Comparison of ENCODE assay signal across 8 mouse cellular contexts in genomic region chr13:104032620-104033133, GRCm38 (mm10).
DNase-seq lines count a peak whose midpoint lies in the region; ATAC-seq and TF ChIP-seq lines count a peak whose summit lies in the region.

No protein-coding gene starts in this region.

- no peak overlapping the region for H3K4me2 ChIP-seq in lung, embryonic 14.5 days

- H3K9me3 ChIP-seq in lung, embryonic 14.5 days (ENCODE audit: low read depth, low read length): no peaks in the 10 kb centered on the region
- H3K9me3 ChIP-seq in hindbrain, embryonic 10.5 days: no peaks in the 10 kb centered on the region

- no peaks in the 10 kb centered on the region for H3K36me3 ChIP-seq in lung, embryonic 14.5 days (ENCODE audit: insufficient read depth)
- H3K36me3 ChIP-seq in hindbrain, embryonic 10.5 days: peaks cover 4% of the 10 kb centered on the region; the same call in 1 of the 2 replicates

- peaks cover 42% of the 10 kb centered on the region for H3K4me1 ChIP-seq in lung, embryonic 14.5 days (ENCODE audit: insufficient read depth)
- peaks cover 6% of the 10 kb centered on the region for H3K4me1 ChIP-seq in cortical plate, adult 2 months (ENCODE audit: control insufficient read depth, insufficient read depth, low read length)
- peaks cover 30% of the 10 kb centered on the region for H3K4me1 ChIP-seq in hindbrain, embryonic 10.5 days (replicated peaks)

- TF ChIP-seq CTCF in lung, embryonic 14.5 days (IDR thresholded peaks at IDR 0.05; ENCODE audit: low read depth): no peak
- no peak for TF ChIP-seq CTCF in cortical plate, adult 2 months (IDR thresholded peaks at IDR 0.05; ENCODE audit: extremely low read depth, insufficient read depth, low read length)

- no peaks in the 10 kb centered on the region for H3K27me3 ChIP-seq in lung, embryonic 14.5 days (ENCODE audit: insufficient read depth, low read length)
- no peaks in the 10 kb centered on the region for H3K27me3 ChIP-seq in hindbrain, embryonic 10.5 days (ENCODE audit: insufficient read depth, poor library complexity, severe bottlenecking)

- peak; percentile 74 for DNase-seq in lung, embryonic 14.5 days
- DNase-seq in lung, postnatal 14 days: no peak
- DNase-seq in hindbrain, embryonic 10.5 days (ENCODE audit: low spot score): no peak
- DNase-seq in layer of hippocampus, adult 9-11 months: no peak
- no peak for DNase-seq in adrenal gland, postnatal 10 days
- DNase-seq in spleen, postnatal 36 days (ENCODE audit: low spot score in 2 of 2): no peak

- ATAC-seq in lung, embryonic 14.5 days (ENCODE audit: insufficient read depth): peak; percentile 10; the same call in 1 of the 2 replicates
- ATAC-seq in monocyte, adult 5-6 weeks (replicated peaks; ENCODE audit: insufficient number of reproducible peaks, low FRiP score, low TSS enrichment, poor library complexity, severe bottlenecking): 0 out of 2 replicates have a peak, but pooled peaks have one; percentile 42

- H3K4me3 ChIP-seq in lung, embryonic 14.5 days (ENCODE audit: low read depth, low read length): no peak overlapping the region
- H3K4me3 ChIP-seq in cortical plate, adult 2 months (ENCODE audit: insufficient read depth, low read length): no peak overlapping the region
- no peak overlapping the region for H3K4me3 ChIP-seq in hindbrain, embryonic 10.5 days

- WGBS in lung, embryonic 14.5 days: 24% methylated on average over 3 of the region's 3 CpGs
- WGBS in hindbrain, embryonic 10.5 days: 64% methylated on average over 3 of the region's 3 CpGs

- H3K9ac ChIP-seq in lung, embryonic 14.5 days: no peak overlapping the region

- H3K27ac ChIP-seq in lung, embryonic 14.5 days (ENCODE audit: low read depth): peak overlapping the region; percentile 79
- H3K27ac ChIP-seq in cortical plate, adult 2 months (ENCODE audit: insufficient read depth, low read length): peak overlapping the region; percentile 94
- H3K27ac ChIP-seq in hindbrain, embryonic 10.5 days: 0 out of 2 replicates have a peak overlapping the region, but pooled peaks have one; percentile 16

- no peak for TF ChIP-seq POLR2A in cortical plate, adult 2 months (IDR thresholded peaks at IDR 0.05; ENCODE audit: extremely low read depth, insufficient read depth, low read length)

Comparison
In these comparisons a context has a peak if more than half of its experiments do, and no peak if none do; other contexts are left out.
1. H3K27ac ChIP-seq: peak in every context shown above with its lines; median percentile 94 in cortical plate, adult 2 months; 79 in lung, embryonic 14.5 days; 16 in hindbrain, embryonic 10.5 days.